Mouse (Mus musculus) frontal cortex, postnatal 14 days (tissue): ENCODE results near the gene Dach1.

Source experiments
- DNase-seq, 2 experiments: peaks; one replicate each; pipeline ENCODE4 v3.0.0; 2022; ENCODE audit warnings: low spot score in 2 of 2

The Dach1 gene

GRCm38 (mm10) chr14:98035261-98035660 is 134.3 kb downstream of the Dach1 start:
- no peak for DNase-seq

GRCm38 (mm10) chr14:98023540-98023939 is 146.0 kb downstream of the Dach1 start:
- DNase-seq = no peak

GRCm38 (mm10) chr14:98014053-98014452 is 155.5 kb downstream of the Dach1 start:
- DNase-seq = no peak

- no peak for DNase-seq
Observed at GRCm38 (mm10) chr14:98008501-98008900, 161.1 kb downstream of the Dach1 start.

GRCm38 (mm10) chr14:98002021-98002680 is 167.4 kb downstream of the Dach1 start:
- DNase-seq = no peak

GRCm38 (mm10) chr14:97998584-97998983 is 171.0 kb downstream of the Dach1 start:
- DNase-seq = no peak

- no peak for DNase-seq
Observed at GRCm38 (mm10) chr14:97983251-97983650, 186.3 kb downstream of the Dach1 start.

- DNase-seq = no peak
Observed at GRCm38 (mm10) chr14:97982676-97983075, 186.9 kb downstream of the Dach1 start.

GRCm38 (mm10) chr14:97980879-97981278 is 188.7 kb downstream of the Dach1 start:
- DNase-seq = no peak

GRCm38 (mm10) chr14:97976091-97976490 is 193.5 kb downstream of the Dach1 start:
- DNase-seq = no peak

GRCm38 (mm10) chr14:97975447-97975846 is 194.1 kb downstream of the Dach1 start:
- no peak for DNase-seq

- DNase-seq = no peak
Observed at GRCm38 (mm10) chr14:97964543-97965069, 205.0 kb downstream of the Dach1 start.

GRCm38 (mm10) chr14:97963624-97964023 is 205.9 kb downstream of the Dach1 start:
- no peak for DNase-seq

GRCm38 (mm10) chr14:97956356-97956755 is 213.2 kb downstream of the Dach1 start:
- no peak for DNase-seq

GRCm38 (mm10) chr14:97945471-97945870 is 224.1 kb downstream of the Dach1 start:
- DNase-seq = no peak

- DNase-seq = no peak
Observed at GRCm38 (mm10) chr14:97944643-97945268, 224.8 kb downstream of the Dach1 start.

- DNase-seq = no peak
Observed at GRCm38 (mm10) chr14:97942361-97942760, 227.2 kb downstream of the Dach1 start.

- no peak for DNase-seq
Observed at GRCm38 (mm10) chr14:97896622-97897021, 272.9 kb downstream of the Dach1 start.

GRCm38 (mm10) chr14:97881976-97882375 is 287.6 kb downstream of the Dach1 start:
- DNase-seq = no peak

- no peak for DNase-seq
Observed at GRCm38 (mm10) chr14:97871001-97871400, 298.6 kb downstream of the Dach1 start.

- no peak for DNase-seq
Observed at GRCm38 (mm10) chr14:97858384-97858783, 311.2 kb downstream of the Dach1 start.

- no peak for DNase-seq
Observed at GRCm38 (mm10) chr14:97857276-97857675, 312.3 kb downstream of the Dach1 start.

GRCm38 (mm10) chr14:97855345-97855744 is 314.2 kb downstream of the Dach1 start:
- DNase-seq = no peak
